Mouse (Mus musculus) heart, postnatal 0 days (tissue): ENCODE measurements around the gene Ino80b.

Experiments used
- CTCF ChIP-seq: IDR thresholded peaks from 2 replicates; pipeline ENCODE4 v1.5.1; 2016; ENCODE audit warnings: antibody characterized with exemption, control low read depth, low read depth
- EP300 ChIP-seq: IDR thresholded peaks from 2 replicates; pipeline ENCODE4 v1.6.1; 2016; ENCODE audit warnings: antibody characterized with exemption, low read depth

GRCm38 (mm10) chr6:83084477-83084876 lies 40.8 kb downstream of the Ino80b start:
- TF ChIP-seq CTCF (no peak), EP300 (no peak)
